Mouse (Mus musculus): ENCODE results near the gene Rbm48. TPM values are rescaled to one million over a fixed set of nuclear protein-coding genes. Genes with fewer than 3 reads are reported as not detected.

Gene Rbm48
- 16.5 and 17.8 TPM in 2 replicates for polyA plus RNA-seq (2015; fragmentation: Nextera tagmentation; extraction: Ambion mirVana)

DNA sequence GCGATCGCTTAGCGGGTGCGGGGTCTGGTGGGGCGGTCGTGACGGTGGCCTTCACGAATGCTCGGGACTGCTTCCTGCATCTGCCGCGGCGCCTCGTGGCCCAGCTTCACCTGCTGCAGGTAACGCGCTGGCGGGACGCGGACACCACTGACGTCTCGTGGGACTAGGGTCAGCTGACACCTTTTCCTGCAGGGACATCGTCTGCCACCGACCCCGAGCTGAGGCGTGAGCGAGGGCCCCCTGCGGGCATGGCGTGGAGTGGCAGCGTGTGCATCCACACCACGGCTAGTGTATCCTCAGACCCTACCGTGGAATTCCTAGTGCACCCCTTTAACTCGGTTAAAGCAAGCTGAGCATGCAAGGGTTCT is at the start of gene Rbm48:
Gene Rbm48 (minus strand): TSS at position 187 of the 368 bp plus-strand sequence.
- Histone ChIP-seq H3K9me3 (replicated peaks; ENCODE audit: control insufficient read depth, low read length, poor library complexity, severe bottlenecking) (no peaks in the 10 kb centered on the region), H3K27ac (ENCODE audit: low read length) (peak within 1 kb of the TSS; percentile 88), H3K4me1 (ENCODE audit: control insufficient read depth, insufficient read depth, low read length) (peaks cover 16% of the 10 kb centered on the region), H3K27me3 (ENCODE audit: control insufficient read depth, insufficient read depth, low read depth, low read length) (no peaks in the 10 kb centered on the region), H3K4me2 (ENCODE audit: low read length) (peak within 1 kb of the TSS; percentile 81), H3K4me3 (ENCODE audit: low read depth, low read length) (peak within 1 kb of the TSS; percentile 61), H3K36me3 (ENCODE audit: control insufficient read depth, insufficient read depth, low read length) (peaks cover 3% of the 10 kb centered on the region; the same call in 1 of the 2 replicates), H3K9ac (ENCODE audit: low read depth, low read length) (peak within 1 kb of the TSS; percentile 79)
- WGBS, result under 1% methylated on average over 31 of the region's 31 CpGs
- peak; percentile 91 for ATAC-seq

- no peak overlapping the region for H3K9ac ChIP-seq (ENCODE audit: low read depth, low read length)
Observed at GRCm38 (mm10) chr5:3645326-3645725, 48.9 kb upstream of the Rbm48 start.

DNA sequence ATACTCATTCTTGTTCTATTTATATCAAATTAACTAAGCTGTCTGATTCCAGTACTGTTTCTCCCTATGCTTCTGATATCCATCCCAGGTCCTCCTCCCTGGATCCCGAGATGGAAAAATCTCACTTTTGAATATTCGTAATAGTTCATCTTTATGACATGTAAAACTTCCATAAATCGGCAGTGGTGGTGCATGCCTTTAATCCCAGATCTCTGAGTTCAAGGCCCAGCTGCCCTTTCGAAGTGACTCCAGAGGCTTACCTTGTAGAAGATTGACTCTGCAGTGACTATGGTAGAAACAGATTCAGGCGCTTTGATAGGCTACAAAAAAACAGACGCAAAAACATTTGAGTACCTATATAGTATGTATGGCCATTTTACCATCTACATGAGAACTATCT is 48.2 kb upstream of the Rbm48 start:
- no peak overlapping the region for H3K9ac ChIP-seq (ENCODE audit: low read depth, low read length)
- H3K9me3 ChIP-seq (replicated peaks; ENCODE audit: control insufficient read depth, low read length, poor library complexity, severe bottlenecking), result no peaks in the 10 kb centered on the region
- H3K4me1 ChIP-seq (ENCODE audit: control insufficient read depth, insufficient read depth, low read length), result peaks cover 12% of the 10 kb centered on the region
- H3K27ac ChIP-seq (ENCODE audit: low read length), result no peak overlapping the region
- H3K4me3 ChIP-seq (ENCODE audit: low read depth, low read length), result no peak overlapping the region
- ATAC-seq, result no peak
- 95% methylated on average over 6 of the region's 6 CpGs for WGBS
- no peaks in the 10 kb centered on the region for H3K27me3 ChIP-seq (ENCODE audit: control insufficient read depth, insufficient read depth, low read depth, low read length)
- H3K4me2 ChIP-seq (ENCODE audit: low read length), result no peak overlapping the region
- H3K36me3 ChIP-seq (ENCODE audit: control insufficient read depth, insufficient read depth, low read length), result peaks cover 9% of the 10 kb centered on the region

More at GRCm38 (mm10) chr5:3645326-3645725, 48.9 kb upstream of the Rbm48 start:
- Histone ChIP-seq H3K4me3 (ENCODE audit: low read depth, low read length) (no peak overlapping the region), H3K36me3 (ENCODE audit: control insufficient read depth, insufficient read depth, low read length) (peaks cover 9% of the 10 kb centered on the region), H3K4me1 (ENCODE audit: control insufficient read depth, insufficient read depth, low read length) (peaks cover 12% of the 10 kb centered on the region), H3K9me3 (replicated peaks; ENCODE audit: control insufficient read depth, low read length, poor library complexity, severe bottlenecking) (no peaks in the 10 kb centered on the region), H3K27me3 (ENCODE audit: control insufficient read depth, insufficient read depth, low read depth, low read length) (no peaks in the 10 kb centered on the region), H3K27ac (ENCODE audit: low read length) (no peak overlapping the region), H3K4me2 (ENCODE audit: low read length) (no peak overlapping the region)
- ATAC-seq, result no peak
- 90% methylated on average over 6 of the region's 6 CpGs for WGBS

- no peak overlapping the region for H3K27ac ChIP-seq (ENCODE audit: low read length)
Observed at GRCm38 (mm10) chr5:3635286-3635685, 38.9 kb upstream of the Rbm48 start.

GRCm38 (mm10) chr5:3633951-3634350 is 37.6 kb upstream of the Rbm48 start:
- Histone ChIP-seq H3K4me2 (ENCODE audit: low read length) (no peak overlapping the region), H3K27me3 (ENCODE audit: control insufficient read depth, insufficient read depth, low read depth, low read length) (no peaks in the 10 kb centered on the region), H3K4me3 (ENCODE audit: low read depth, low read length) (no peak overlapping the region), H3K9ac (ENCODE audit: low read depth, low read length) (no peak overlapping the region), H3K27ac (ENCODE audit: low read length) (no peak overlapping the region), H3K36me3 (ENCODE audit: control insufficient read depth, insufficient read depth, low read length) (peaks cover 20% of the 10 kb centered on the region), H3K9me3 (replicated peaks; ENCODE audit: control insufficient read depth, low read length, poor library complexity, severe bottlenecking) (no peaks in the 10 kb centered on the region), H3K4me1 (ENCODE audit: control insufficient read depth, insufficient read depth, low read length) (no peaks in the 10 kb centered on the region)
- ATAC-seq, result no peak
- 74% methylated on average over 4 of the region's 4 CpGs for WGBS

More at GRCm38 (mm10) chr5:3635286-3635685, 38.9 kb upstream of the Rbm48 start:
- H3K4me1 ChIP-seq (ENCODE audit: control insufficient read depth, insufficient read depth, low read length), result no peaks in the 10 kb centered on the region
- no peak overlapping the region for H3K4me2 ChIP-seq (ENCODE audit: low read length)
- no peaks in the 10 kb centered on the region for H3K27me3 ChIP-seq (ENCODE audit: control insufficient read depth, insufficient read depth, low read depth, low read length)
- no peak overlapping the region for H3K4me3 ChIP-seq (ENCODE audit: low read depth, low read length)
- no peak overlapping the region for H3K9ac ChIP-seq (ENCODE audit: low read depth, low read length)
- H3K36me3 ChIP-seq (ENCODE audit: control insufficient read depth, insufficient read depth, low read length), result peaks cover 15% of the 10 kb centered on the region
- H3K9me3 ChIP-seq (replicated peaks; ENCODE audit: control insufficient read depth, low read length, poor library complexity, severe bottlenecking), result no peaks in the 10 kb centered on the region
- no peak for ATAC-seq
- WGBS, result 82% methylated on average over 8 of the region's 8 CpGs

GRCm38 (mm10) chr5:3633315-3633714 is 36.9 kb upstream of the Rbm48 start:
- ATAC-seq, result no peak

DNA sequence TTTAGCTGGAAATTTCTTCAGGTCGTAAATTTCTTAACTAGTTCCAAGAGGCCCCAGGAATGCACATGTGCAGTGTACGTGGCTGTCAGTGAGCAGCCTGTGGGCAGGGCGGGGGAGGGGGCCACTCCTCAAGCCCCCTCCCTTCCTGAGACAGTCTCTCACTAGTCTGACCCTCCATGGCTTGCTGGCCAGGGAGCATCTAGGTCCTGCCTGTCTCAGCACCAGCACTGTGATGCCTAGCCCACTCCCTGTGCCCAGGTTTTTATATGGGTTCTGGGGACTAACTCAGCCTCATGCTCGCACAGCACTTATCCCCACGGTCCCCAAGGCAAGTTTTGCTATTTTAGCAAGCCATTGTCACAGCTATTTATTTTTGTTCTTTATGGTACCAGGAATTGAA is 35.9 kb upstream of the Rbm48 start:
- no peak overlapping the region for H3K4me2 ChIP-seq (ENCODE audit: low read length)
- 87% methylated on average over 5 of the region's 5 CpGs for WGBS
- H3K9me3 ChIP-seq (replicated peaks; ENCODE audit: control insufficient read depth, low read length, poor library complexity, severe bottlenecking), result no peaks in the 10 kb centered on the region
- no peak for ATAC-seq
- H3K36me3 ChIP-seq (ENCODE audit: control insufficient read depth, insufficient read depth, low read length), result peaks cover 20% of the 10 kb centered on the region
- H3K4me1 ChIP-seq (ENCODE audit: control insufficient read depth, insufficient read depth, low read length), result no peaks in the 10 kb centered on the region
- H3K27ac ChIP-seq (ENCODE audit: low read length), result no peak overlapping the region
- no peak overlapping the region for H3K4me3 ChIP-seq (ENCODE audit: low read depth, low read length)
- no peak overlapping the region for H3K9ac ChIP-seq (ENCODE audit: low read depth, low read length)
- no peaks in the 10 kb centered on the region for H3K27me3 ChIP-seq (ENCODE audit: control insufficient read depth, insufficient read depth, low read depth, low read length)

More at GRCm38 (mm10) chr5:3633315-3633714, 36.9 kb upstream of the Rbm48 start:
- peaks cover 20% of the 10 kb centered on the region for H3K36me3 ChIP-seq (ENCODE audit: control insufficient read depth, insufficient read depth, low read length)
- no peaks in the 10 kb centered on the region for H3K27me3 ChIP-seq (ENCODE audit: control insufficient read depth, insufficient read depth, low read depth, low read length)
- no peak overlapping the region for H3K9ac ChIP-seq (ENCODE audit: low read depth, low read length)
- no peak overlapping the region for H3K4me2 ChIP-seq (ENCODE audit: low read length)
- WGBS, result 97% methylated on average over 13 of the region's 13 CpGs
- no peak overlapping the region for H3K4me3 ChIP-seq (ENCODE audit: low read depth, low read length)
- H3K4me1 ChIP-seq (ENCODE audit: control insufficient read depth, insufficient read depth, low read length), result no peaks in the 10 kb centered on the region
- no peaks in the 10 kb centered on the region for H3K9me3 ChIP-seq (replicated peaks; ENCODE audit: control insufficient read depth, low read length, poor library complexity, severe bottlenecking)
- no peak overlapping the region for H3K27ac ChIP-seq (ENCODE audit: low read length)

DNA sequence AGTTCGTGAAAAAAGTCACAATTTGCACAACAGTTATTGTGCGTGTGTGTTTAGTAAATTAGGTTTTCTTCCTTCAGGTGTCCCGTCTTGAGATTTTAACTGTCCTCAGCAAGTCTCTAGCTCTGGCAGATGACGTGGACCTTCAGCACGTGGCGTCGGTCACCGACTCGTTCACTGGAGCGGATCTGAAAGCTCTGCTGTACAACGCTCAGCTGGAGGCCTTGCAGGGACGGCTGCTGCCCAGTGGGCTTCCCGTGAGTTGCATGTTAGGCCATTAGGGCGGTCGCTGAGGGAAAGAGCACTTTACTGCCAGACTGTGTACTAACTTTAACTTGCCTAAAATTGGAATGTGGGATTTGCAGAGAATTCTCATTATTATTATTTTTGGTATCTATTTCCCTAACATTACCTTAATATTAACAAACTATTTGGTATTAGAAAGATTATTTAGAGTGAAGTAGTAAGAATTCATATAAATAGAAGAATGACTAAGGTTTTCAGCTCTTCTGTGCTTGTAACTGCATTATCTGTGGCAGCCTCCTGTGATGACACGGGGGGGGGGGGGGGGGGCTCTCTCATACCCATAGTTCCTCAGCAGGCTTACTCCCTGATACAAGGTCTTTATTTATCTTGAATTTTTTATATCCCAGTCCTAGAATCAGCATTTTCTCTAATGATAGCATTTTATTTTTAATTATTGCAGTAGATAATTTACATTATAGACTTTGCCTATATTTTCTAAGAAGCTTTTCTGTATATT is 35.3 kb upstream of the Rbm48 start:
- H3K9me3 ChIP-seq (replicated peaks; ENCODE audit: control insufficient read depth, low read length, poor library complexity, severe bottlenecking), result no peaks in the 10 kb centered on the region
- no peak overlapping the region for H3K9ac ChIP-seq (ENCODE audit: low read depth, low read length)
- no peak overlapping the region for H3K27ac ChIP-seq (ENCODE audit: low read length)
- H3K27me3 ChIP-seq (ENCODE audit: control insufficient read depth, insufficient read depth, low read depth, low read length), result no peaks in the 10 kb centered on the region
- WGBS, result 58% methylated on average over 16 of the region's 16 CpGs
- H3K4me1 ChIP-seq (ENCODE audit: control insufficient read depth, insufficient read depth, low read length), result no peaks in the 10 kb centered on the region
- no peak overlapping the region for H3K4me3 ChIP-seq (ENCODE audit: low read depth, low read length)
- ATAC-seq, result no peak
- H3K4me2 ChIP-seq (ENCODE audit: low read length), result no peak overlapping the region
- peaks cover 18% of the 10 kb centered on the region for H3K36me3 ChIP-seq (ENCODE audit: control insufficient read depth, insufficient read depth, low read length)

DNA sequence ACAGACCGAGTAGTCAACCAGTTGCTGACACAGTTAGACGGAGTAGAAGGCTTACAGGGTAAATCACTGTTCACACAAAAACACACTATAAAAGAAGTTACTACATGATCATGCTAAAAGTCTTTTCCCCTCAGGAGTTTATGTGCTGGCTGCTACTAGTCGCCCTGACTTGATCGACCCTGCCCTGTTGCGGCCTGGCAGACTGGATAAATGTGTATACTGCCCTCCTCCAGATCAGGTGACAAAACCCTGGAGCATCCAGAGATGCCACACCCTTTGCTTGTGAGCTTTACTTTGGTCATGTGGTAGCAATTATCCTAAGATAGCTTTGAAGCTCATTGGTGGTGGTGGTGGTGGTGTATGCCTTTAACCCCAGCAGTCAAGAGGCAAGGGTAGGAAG is 33.7 kb upstream of the Rbm48 start:
- no peak overlapping the region for H3K9ac ChIP-seq (ENCODE audit: low read depth, low read length)
- no peaks in the 10 kb centered on the region for H3K27me3 ChIP-seq (ENCODE audit: control insufficient read depth, insufficient read depth, low read depth, low read length)
- H3K4me1 ChIP-seq (ENCODE audit: control insufficient read depth, insufficient read depth, low read length), result no peaks in the 10 kb centered on the region
- H3K27ac ChIP-seq (ENCODE audit: low read length), result no peak overlapping the region
- no peak overlapping the region for H3K4me3 ChIP-seq (ENCODE audit: low read depth, low read length)
- H3K9me3 ChIP-seq (replicated peaks; ENCODE audit: control insufficient read depth, low read length, poor library complexity, severe bottlenecking), result no peaks in the 10 kb centered on the region
- WGBS, result 97% methylated on average over 5 of the region's 5 CpGs
- H3K36me3 ChIP-seq (ENCODE audit: control insufficient read depth, insufficient read depth, low read length), result peaks cover 24% of the 10 kb centered on the region
- ATAC-seq, result no peak
- H3K4me2 ChIP-seq (ENCODE audit: low read length), result no peak overlapping the region

All from midbrain, embryonic 16.5 days (tissue).